Mouse (Mus musculus): ENCODE measurements around the gene Cym.

Gene Cym

GRCm38 (mm10) chr3:107225820-107226219, 4.3 kb upstream of the Cym start:
- no peak for DNase-seq (ENCODE audit: low read depth in 1 of 2, low spot score in 2 of 2)

- no peak for DNase-seq (ENCODE audit: low read depth in 1 of 2, low spot score in 2 of 2)
These were observed 1.7 kb upstream of the Cym start for GRCm38 (mm10) chr3:107223230-107223629.

GRCm38 (mm10) chr3:107218572-107218971, 3.0 kb downstream of the Cym start:
- no peak for DNase-seq (ENCODE audit: low read depth in 1 of 2, low spot score in 2 of 2)

- no peak for DNase-seq (ENCODE audit: low read depth in 1 of 2, low spot score in 2 of 2)
These were observed 4.4 kb downstream of the Cym start for GRCm38 (mm10) chr3:107217101-107217480.

DNA sequence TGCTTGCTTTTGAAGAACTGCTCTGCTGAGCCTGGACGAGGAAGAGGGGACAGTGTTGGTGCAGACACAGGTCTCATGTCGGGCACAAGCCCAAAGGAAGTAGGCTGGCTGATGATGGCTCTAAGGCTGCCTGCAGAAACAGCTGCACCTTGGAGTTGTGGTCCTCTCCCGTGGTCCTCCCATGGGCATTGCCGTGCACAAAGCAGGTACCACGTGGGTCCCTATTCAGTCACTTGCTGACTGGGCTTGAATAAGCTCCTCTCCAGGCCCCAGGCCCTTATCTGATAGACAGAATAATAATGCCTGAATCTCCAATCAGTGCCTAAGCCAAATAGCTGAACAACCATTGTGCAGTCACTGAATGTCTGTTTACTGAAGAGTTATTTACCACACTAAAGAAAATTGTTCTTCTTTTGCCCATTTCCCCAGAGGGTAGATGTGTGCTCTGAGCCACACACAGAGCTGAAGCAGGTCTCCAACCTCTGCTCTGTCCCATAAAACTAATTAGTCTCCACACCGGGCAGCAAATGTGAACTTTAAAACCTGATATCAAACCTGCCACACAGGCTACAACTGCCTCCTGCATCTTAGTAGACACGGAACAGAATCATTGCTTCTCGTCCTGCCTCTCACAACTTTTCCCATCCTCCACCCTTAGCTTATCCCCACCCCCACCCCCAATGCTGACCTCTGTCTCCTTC, 5.0 kb downstream of the Cym start:
- DNase-seq (ENCODE audit: low read depth in 1 of 2, low spot score in 2 of 2) = no peak

- DNase-seq (ENCODE audit: low read depth in 1 of 2, low spot score in 2 of 2) = no peak
These were observed 6.9 kb downstream of the Cym start for GRCm38 (mm10) chr3:107214606-107215005.

GRCm38 (mm10) chr3:107207625-107208253, 13.8 kb downstream of the Cym start:
- DNase-seq (ENCODE audit: low read depth in 1 of 2, low spot score in 2 of 2) = no peak

GRCm38 (mm10) chr3:107206490-107207150, 14.9 kb downstream of the Cym start:
- no peak for DNase-seq (ENCODE audit: low read depth in 1 of 2, low spot score in 2 of 2)

DNA sequence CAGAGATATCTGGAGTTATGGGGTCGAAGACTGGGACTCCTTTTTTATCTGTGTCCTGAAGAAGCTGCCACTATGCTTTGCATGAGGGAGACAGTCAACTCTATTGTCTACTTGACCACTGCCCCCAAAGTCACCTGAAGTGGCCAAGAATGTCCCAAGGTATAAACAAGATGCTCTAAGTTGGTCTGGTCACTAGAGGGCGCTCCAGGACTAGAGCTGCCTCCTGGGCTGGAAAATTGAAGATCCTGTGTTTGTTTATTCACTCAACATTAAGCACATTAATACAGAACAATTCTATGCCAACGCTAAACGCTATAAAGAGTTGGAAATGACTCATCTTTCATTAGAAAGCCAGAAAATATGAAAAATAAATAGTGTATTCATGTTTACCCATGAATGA, 15.5 kb downstream of the Cym start:
- DNase-seq (ENCODE audit: low read depth in 1 of 2, low spot score in 2 of 2) = no peak

GRCm38 (mm10) chr3:107205170-107205569, 16.4 kb downstream of the Cym start:
- no peak for DNase-seq (ENCODE audit: low read depth in 1 of 2, low spot score in 2 of 2)

DNA sequence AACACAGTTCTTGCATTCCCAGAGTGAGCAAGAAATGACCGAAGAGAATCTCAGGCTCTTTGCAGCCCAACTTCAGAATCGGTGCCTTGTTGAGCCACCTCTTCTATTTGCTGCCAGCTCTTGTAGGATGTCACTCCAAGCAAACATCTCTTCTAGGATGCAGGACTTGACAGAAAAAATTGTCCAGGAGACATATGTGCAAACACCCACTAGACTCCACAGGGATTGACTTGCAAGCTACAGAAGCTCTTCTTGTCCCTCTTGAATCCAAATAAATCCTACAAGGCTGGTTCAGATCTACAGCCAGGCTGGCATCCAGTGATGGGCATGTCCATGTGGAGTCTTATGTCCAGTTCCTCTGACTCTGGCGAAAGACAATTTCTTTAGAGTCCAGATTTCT, 17.1 kb downstream of the Cym start:
- no peak for DNase-seq (ENCODE audit: low read depth in 1 of 2, low spot score in 2 of 2)

GRCm38 (mm10) chr3:107201310-107202180, 20.0 kb downstream of the Cym start:
- DNase-seq (ENCODE audit: low read depth in 1 of 2, low spot score in 2 of 2) = no peak

DNA sequence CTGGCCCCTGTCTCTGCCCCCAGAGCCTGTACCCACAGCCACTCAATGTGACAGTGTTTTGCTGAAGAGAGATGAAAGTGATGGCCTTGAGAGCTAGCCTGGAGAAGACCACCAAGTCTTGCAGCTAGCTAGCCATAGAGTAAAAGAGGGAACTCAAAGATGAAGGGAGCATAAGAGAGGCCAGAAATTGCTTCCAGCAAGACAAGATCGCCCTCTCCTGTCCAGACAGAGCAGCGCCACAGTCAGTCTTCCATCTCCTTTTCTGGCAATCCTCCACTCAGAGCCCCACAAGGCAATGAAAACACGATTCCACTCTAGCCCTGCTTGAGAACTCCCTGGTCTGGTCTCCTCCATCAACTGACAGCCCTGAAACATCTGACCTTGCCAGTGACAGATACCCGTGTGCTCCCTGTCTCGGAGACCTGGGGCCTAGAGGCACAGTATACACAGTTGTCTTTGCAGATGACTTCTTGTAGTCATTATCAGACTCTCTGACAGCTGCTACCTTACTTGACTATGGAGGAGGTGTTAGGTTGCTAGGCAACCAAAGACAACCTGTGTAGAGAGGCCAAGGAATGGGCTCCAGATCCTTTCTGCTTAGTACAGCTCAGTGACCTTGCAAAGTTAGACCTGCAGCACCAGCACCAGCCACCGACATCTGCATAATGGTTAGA, 33.2 kb downstream of the Cym start:
- DNase-seq (ENCODE audit: low read depth in 1 of 2, low spot score in 2 of 2) = no peak

DNA sequence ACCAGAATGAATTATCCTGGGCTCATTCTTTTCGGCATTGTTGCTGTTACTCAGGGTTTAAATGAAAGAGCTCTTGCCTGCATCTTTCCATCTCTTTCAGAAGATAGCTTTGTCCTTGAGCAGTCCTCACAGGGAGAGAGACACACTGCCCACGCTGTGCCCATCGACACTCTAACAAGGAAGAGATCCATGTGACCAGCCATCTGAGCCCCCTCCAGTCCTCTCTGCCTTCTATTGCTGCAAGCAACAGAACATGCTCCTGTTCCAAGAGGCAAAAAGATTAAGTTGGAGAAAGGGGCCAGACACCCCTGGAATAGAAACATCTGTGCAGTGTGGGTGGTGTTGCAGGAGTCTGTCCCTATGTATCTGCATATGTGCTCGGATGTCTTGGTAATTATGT, 34.5 kb downstream of the Cym start:
- no peak for DNase-seq (ENCODE audit: low read depth in 1 of 2, low spot score in 2 of 2)

GRCm38 (mm10) chr3:107185597-107185996, 35.9 kb downstream of the Cym start:
- no peak for DNase-seq (ENCODE audit: low read depth in 1 of 2, low spot score in 2 of 2)

GRCm38 (mm10) chr3:107183178-107183577, 38.4 kb downstream of the Cym start:
- DNase-seq (ENCODE audit: low read depth in 1 of 2, low spot score in 2 of 2) = no peak

DNA sequence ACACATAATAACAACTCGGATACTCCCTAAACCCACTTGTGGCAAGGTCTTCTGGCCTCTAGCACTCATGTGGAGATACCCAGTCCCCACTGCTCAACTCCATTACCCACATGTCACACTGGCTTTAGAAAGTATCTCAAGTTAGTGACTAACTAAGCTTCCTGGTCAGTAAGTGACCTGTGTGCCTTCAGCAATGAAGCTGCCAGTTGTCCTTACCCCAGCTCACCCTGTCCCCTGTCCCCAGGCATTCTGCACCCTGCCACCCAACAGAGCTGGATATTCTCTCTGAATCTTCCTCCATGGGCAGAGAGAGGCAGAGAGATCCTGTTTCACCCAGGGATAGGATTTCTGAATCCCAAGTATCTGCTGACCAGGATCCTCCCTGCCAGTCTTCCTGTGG, 38.8 kb downstream of the Cym start, which contains the start of gene Kcna10:
Kcna10 (plus strand) TSS at position 301 of the 400 bp plus-strand sequence.
- DNase-seq (ENCODE audit: low read depth in 1 of 2, low spot score in 2 of 2) = no peak

GRCm38 (mm10) chr3:107180860-107181259, 40.7 kb downstream of the Cym start:
- DNase-seq (ENCODE audit: low read depth in 1 of 2, low spot score in 2 of 2) = no peak

DNA sequence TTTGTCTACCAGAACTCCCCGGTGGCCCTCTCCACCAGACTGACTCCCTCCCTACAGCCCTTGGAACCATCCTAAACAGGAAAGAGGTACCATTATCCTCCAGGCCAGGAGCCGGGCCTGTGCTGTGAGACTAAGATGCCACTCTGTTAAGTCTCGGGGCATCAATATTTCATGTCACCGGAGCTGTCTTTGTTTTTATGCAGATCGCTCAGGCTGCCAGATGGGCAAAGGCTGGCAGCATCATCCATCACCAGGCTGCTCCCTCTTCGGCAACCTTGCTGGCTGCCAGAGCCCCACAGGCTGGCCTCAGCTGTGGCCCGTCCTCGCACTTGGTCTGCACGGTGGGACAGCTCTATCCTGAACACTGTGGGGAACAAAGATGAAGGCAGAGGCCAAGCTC, 45.0 kb downstream of the Cym start:
- DNase-seq (ENCODE audit: low read depth in 1 of 2, low spot score in 2 of 2) = no peak

GRCm38 (mm10) chr3:107175486-107175885, 46.0 kb downstream of the Cym start:
- DNase-seq (ENCODE audit: low read depth in 1 of 2, low spot score in 2 of 2) = no peak

- DNase-seq (ENCODE audit: low read depth in 1 of 2, low spot score in 2 of 2) = no peak
These were observed 49.0 kb downstream of the Cym start for GRCm38 (mm10) chr3:107172556-107172955.
